Mouse (Mus musculus) thymus, adult 2 months (tissue): ENCODE measurements at regions not wholly inside any gene's neighbourhood (a gene's known extent, or its start where the extent isn't known, plus 50 kb on each side); places are given as distances from the start of the nearest gene placed in this dataset.

ENCODE experiments used
- DNase-seq: peaks from one replicate; pipeline ENCODE4 v3.0.0; 2021
- H3K27ac ChIP-seq: fragments of 200-500 bp; 2 replicates; pipeline ENCODE4 v1.5.1; 2012; ENCODE audit warnings: low read length, control low read depth; ENCODE audit not compliant: control insufficient read depth, insufficient read depth
- H3K27me3 ChIP-seq: fragments of 200-500 bp; 2 replicates; pipeline ENCODE4 v1.6.1; 2012; ENCODE audit warnings: mild to moderate bottlenecking, low read length, moderate library complexity, mixed read lengths; ENCODE audit not compliant: control insufficient read depth, insufficient read depth
- H3K36me3 ChIP-seq: fragments of 200-500 bp; 2 replicates; pipeline ENCODE4 v1.6.1; 2012; ENCODE audit warnings: mild to moderate bottlenecking, low read length, moderate library complexity; ENCODE audit not compliant: control insufficient read depth, insufficient read depth
- H3K4me1 ChIP-seq: fragments of 200-500 bp; replicated peaks from 2 replicates; pipeline ENCODE4 v1.6.1; 2012; ENCODE audit warnings: low read length; ENCODE audit not compliant: control insufficient read depth, insufficient read depth
- H3K4me3 ChIP-seq: fragments of 200-500 bp; 2 replicates; pipeline ENCODE4 v1.5.1; 2012; ENCODE audit warnings: mild to moderate bottlenecking, low read length, control low read depth, moderate library complexity; ENCODE audit not compliant: control insufficient read depth, insufficient read depth
- CTCF ChIP-seq: fragments of 200-500 bp; IDR thresholded peaks from 2 replicates; pipeline ENCODE4 v1.5.1; 2012; ENCODE audit warnings: mild to moderate bottlenecking, control low read depth, low read length, moderate library complexity, borderline replicate concordance; ENCODE audit not compliant: control insufficient read depth, poor library complexity, insufficient read depth; ENCODE audit errors: extremely low read depth
- POLR2A ChIP-seq: fragments of 200-500 bp; IDR thresholded peaks from 2 replicates; pipeline ENCODE4 v1.6.1; 2012; ENCODE audit warnings: mild to moderate bottlenecking, low read length, control low read depth, moderate library complexity; ENCODE audit not compliant: control insufficient read depth, poor library complexity, insufficient read depth; ENCODE audit errors: extremely low read depth
- WGBS: fragments of 180-500 bp; shearing (Covaris S2); methylation state at CpG from one replicate; pipeline ENCODE4 v1.1.7; 2018; 5-methylcytosine and 5-hydroxymethylcytosine counted together

DNA sequence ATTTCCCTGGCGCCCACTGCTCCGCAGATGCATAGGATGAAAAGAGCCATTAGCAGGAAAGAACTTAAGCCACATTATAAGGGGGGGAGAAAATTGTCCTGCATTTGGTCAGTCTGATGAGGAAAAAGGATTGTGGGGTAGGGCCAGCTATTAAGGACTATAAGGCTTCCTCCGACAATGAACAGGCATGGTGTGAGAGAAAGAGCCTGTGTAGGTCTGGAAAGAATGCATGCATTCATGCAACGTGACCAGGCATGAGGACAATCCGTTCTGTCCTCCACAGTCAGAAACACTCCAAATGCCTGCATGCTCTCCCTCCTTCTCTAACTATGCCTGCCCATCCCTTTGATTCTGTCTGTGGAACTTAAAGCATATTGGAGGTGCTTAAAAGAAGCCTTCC lies 550.8 kb downstream of the Bcl11a start:
- Histone ChIP-seq H3K27ac (no peak overlapping the region), H3K4me1 (no peaks in the 10 kb centered on the region), H3K4me3 (no peak overlapping the region), H3K36me3 (no peaks in the 10 kb centered on the region), H3K27me3 (no peaks in the 10 kb centered on the region)
- WGBS, result 89% methylated on average over 5 of the region's 5 CpGs
- DNase-seq, result no peak
- no peak for TF ChIP-seq POLR2A
- TF ChIP-seq CTCF, result no peak

DNA sequence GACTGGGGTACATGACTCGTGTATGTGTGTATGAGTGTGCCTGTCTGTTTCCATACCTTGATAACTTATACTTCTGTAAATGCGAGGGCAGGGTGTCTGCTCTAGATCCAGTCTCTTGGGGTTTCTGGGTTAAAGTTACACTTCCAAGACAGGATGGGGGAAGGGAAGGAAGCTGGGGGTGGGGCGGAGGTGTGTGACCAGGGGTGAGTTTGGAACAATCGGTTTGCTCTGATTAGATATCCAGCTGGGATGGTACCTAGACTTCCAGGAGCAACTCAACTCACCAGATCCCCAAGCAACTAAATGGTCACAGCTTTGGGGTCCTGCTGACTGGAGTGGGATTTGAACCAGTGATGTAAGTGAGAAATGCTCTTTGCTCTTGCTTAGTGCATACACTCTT lies 551.6 kb downstream of the Bcl11a start:
- H3K27ac ChIP-seq, result no peak overlapping the region
- WGBS, result 82% methylated on average over 4 of the region's 4 CpGs
- no peak overlapping the region for H3K4me3 ChIP-seq
- H3K27me3 ChIP-seq, result no peaks in the 10 kb centered on the region
- no peak for DNase-seq
- TF ChIP-seq CTCF (no peak), POLR2A (no peak)
- no peaks in the 10 kb centered on the region for H3K4me1 ChIP-seq
- no peaks in the 10 kb centered on the region for H3K36me3 ChIP-seq

DNA sequence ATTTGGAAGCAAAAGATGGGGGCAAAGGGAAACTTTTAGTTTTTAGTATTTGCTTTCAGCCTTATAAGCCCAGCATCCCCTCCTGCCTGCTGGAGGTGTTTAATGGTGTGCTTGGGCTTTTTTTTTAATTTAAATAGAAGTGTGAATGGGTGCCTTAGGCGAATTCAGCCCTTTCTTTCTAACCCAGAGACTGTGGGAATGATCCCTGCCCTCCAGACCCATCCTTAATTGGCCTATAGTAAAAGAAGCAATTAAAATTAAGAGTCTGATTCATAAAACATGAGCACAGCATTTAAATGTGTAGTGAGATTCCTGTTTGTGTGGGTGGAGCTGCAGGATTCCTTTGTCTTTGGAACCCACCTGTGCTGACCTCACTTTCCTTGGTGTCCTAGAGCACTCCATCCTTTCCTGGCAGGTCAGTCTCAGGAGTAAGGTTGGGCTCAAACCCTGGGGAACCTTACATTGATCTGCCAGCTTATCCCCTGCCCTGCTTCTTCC lies 552.6 kb downstream of the Bcl11a start:
- Histone ChIP-seq H3K27me3 (no peaks in the 10 kb centered on the region), H3K4me1 (no peaks in the 10 kb centered on the region), H3K27ac (no peak overlapping the region), H3K4me3 (no peak overlapping the region), H3K36me3 (no peaks in the 10 kb centered on the region)
- DNase-seq, result no peak
- TF ChIP-seq CTCF (no peak), POLR2A (no peak)
- WGBS, result 80% methylated on average over 1 of the region's 1 CpGs

DNA sequence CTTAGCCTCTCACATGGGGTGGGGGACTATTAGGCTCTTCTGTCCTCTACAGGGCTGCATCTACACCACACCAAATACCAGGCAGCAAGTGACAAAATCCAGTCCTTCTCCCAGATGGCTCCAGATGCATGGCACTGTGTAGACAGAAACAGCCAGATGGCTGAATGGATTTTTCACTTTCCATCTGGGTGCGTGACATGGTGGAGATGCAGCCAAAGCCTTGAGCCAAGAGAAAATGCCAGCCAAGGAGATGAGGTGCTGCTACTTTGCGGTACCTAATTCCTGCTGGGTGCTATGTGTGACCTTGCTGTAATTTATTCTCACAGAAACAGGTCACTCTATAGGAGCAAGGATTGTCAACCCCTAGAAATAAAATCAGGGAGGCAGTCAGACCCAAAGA lies 553.8 kb downstream of the Bcl11a start:
- H3K4me1 ChIP-seq, result no peaks in the 10 kb centered on the region
- no peak for DNase-seq
- H3K4me3 ChIP-seq, result no peak overlapping the region
- TF ChIP-seq POLR2A (no peak), CTCF (no peak)
- no peaks in the 10 kb centered on the region for H3K36me3 ChIP-seq
- WGBS, result 95% methylated on average over 2 of the region's 2 CpGs
- H3K27ac ChIP-seq, result no peak overlapping the region
- no peaks in the 10 kb centered on the region for H3K27me3 ChIP-seq

DNA sequence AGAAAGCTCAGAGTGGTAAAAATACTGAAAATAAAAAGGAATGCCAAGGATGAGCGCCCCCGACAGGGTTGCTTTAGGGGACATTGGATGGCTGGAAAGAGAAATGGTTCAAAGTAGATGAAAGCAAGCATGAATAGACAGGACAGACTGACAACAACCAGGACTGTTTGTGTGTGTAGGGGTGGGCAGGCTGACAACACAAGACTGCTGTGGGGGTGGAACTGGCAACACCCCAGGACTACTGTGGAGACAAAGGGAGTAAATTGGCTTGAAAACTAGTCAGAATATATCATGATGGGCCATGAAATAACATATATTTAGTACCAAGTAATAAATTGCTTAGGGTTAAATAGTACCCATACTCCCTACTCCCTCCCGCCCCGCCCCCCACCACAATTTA lies 558.9 kb downstream of the Bcl11a start:
- no peak overlapping the region for H3K4me3 ChIP-seq
- TF ChIP-seq POLR2A (no peak), CTCF (no peak)
- no peaks in the 10 kb centered on the region for H3K4me1 ChIP-seq
- 97% methylated on average over 4 of the region's 4 CpGs for WGBS
- no peaks in the 10 kb centered on the region for H3K27me3 ChIP-seq
- no peak for DNase-seq
- no peaks in the 10 kb centered on the region for H3K36me3 ChIP-seq
- no peak overlapping the region for H3K27ac ChIP-seq

DNA sequence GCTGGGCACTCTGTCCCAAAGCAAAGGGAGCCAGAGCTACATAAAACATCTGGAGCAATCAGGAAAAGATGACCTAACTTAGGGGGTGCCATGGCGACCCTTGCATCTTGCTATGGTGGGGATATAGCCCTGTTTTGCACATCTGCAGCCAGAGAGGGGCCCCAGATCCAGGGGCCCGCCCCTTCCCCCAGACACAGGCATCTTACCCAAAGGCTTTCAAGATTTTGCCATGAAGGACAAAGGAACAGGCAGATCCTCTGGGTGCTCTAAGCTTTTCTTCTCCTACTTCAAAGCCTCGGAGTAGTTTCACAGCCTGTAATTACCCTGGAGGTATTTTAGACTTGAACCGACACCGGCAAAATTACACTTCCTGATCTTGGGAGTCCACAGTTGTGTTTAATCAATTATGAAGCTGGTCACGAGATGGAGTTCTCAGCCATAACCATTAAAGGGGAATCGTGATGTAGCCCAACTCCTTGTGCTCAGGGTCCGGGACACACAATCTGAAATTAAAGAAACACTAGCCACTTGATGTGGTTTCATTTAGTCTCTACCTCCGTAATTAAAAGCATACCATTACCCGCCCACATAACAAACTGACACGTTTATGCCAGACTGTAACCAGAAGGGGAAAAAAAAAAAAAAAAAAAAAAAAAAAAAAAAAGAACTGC lies 565.7 kb downstream of the Bcl11a start:
- Histone ChIP-seq H3K27ac (no peak overlapping the region), H3K27me3 (no peaks in the 10 kb centered on the region), H3K36me3 (no peaks in the 10 kb centered on the region), H3K4me3 (no peak overlapping the region), H3K4me1 (no peaks in the 10 kb centered on the region)
- no peak for DNase-seq
- 86% methylated on average over 11 of the region's 11 CpGs for whole genome bisulfite sequencing
- TF ChIP-seq POLR2A (no peak), CTCF (no peak)

DNA sequence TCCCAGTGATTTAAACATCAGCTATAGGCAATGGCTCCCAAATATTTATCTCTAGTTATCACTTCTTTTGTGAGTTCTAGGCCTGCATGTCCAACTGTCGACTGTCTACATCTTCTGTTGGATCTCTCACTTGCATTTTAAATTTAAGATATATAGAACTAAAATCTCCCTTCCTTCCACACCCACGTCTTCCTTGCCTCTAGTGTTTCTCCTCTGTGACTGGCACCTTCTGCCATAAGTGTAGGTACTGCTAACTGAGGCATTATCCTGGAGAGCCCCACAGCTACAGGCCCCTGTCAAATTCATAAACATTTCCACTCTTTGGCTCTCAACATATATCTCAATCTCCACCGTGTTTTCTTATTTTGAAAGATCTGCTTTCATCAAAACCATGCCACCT lies 575.0 kb downstream of the Bcl11a start:
- H3K27ac ChIP-seq, result no peak overlapping the region
- no peak for DNase-seq
- H3K4me1 ChIP-seq, result no peaks in the 10 kb centered on the region
- WGBS, result 88% methylated on average over 3 of the region's 3 CpGs
- no peak overlapping the region for H3K4me3 ChIP-seq
- H3K36me3 ChIP-seq, result no peaks in the 10 kb centered on the region
- TF ChIP-seq CTCF, result no peak
- TF ChIP-seq POLR2A, result no peak
- no peaks in the 10 kb centered on the region for H3K27me3 ChIP-seq
